Mouse (Mus musculus) CH12.LX (cell line): Measurements from ENCODE around the gene Atp11b. TPM values are rescaled to one million over a fixed set of nuclear protein-coding genes. Genes with fewer than 3 reads are reported as not detected.

Source experiments
- DNase-seq: peaks from one replicate; pipeline ENCODE4 v3.0.0-alpha.2; 2013; ENCODE audit errors: extremely low read depth
- H3K27ac ChIP-seq: 2 replicates; pipeline ENCODE4 v1.5.1; 2012; ENCODE audit warnings: low read depth, mild to moderate bottlenecking, control low read depth, moderate library complexity; ENCODE audit not compliant: insufficient read depth
- H3K27me3 ChIP-seq: replicated peaks from 2 replicates; pipeline ENCODE3; 2012; ENCODE audit warnings: inconsistent platforms
- H3K36me3 ChIP-seq, 2 experiments: replicated peaks in 1 of 2; 2 replicates each; pipeline versions ENCODE3 to v1.6.1; 2012; ENCODE audit warnings: inconsistent platforms in 1 of 2, low read length in 1 of 2, mild to moderate bottlenecking in 1 of 2, mixed read lengths in 1 of 2, moderate library complexity in 1 of 2; ENCODE audit not compliant: control insufficient read depth in 1 of 2, insufficient read depth in 1 of 2
- H3K4me1 ChIP-seq, 2 experiments: 2 replicates each; pipeline ENCODE4 v1.6.1; 2012; ENCODE audit warnings: inconsistent platforms in 1 of 2, moderate library complexity in 1 of 2; ENCODE audit not compliant: insufficient read depth in 2 of 2, control insufficient read depth in 1 of 2
- H3K4me2 ChIP-seq: 2 replicates; pipeline ENCODE4 v1.6.1; 2012; ENCODE audit warnings: low read depth, mild to moderate bottlenecking, control low read depth; ENCODE audit not compliant: poor library complexity, insufficient read depth, severe bottlenecking
- H3K4me3 ChIP-seq, 3 experiments: fragments of 150-350 bp in 1 of 3; sonication (generic) in 1 of 3; replicated peaks in 1 of 3; 2 replicates each; pipeline versions ENCODE3 to v1.5.1; 2011 to 2012; ENCODE audit warnings: low read depth in 2 of 3, low read length in 2 of 3, mild to moderate bottlenecking in 2 of 3, moderate library complexity in 2 of 3, control low read depth in 1 of 3, improper control_type of control experiment in 1 of 3, inconsistent platforms in 1 of 3, mixed read lengths in 1 of 3; ENCODE audit not compliant: poor library complexity in 1 of 3
- H3K79me2 ChIP-seq: replicated peaks from 2 replicates; pipeline ENCODE4 v1.6.1; 2012; ENCODE audit warnings: mild to moderate bottlenecking, moderate library complexity; ENCODE audit not compliant: control insufficient read depth, poor library complexity, insufficient read depth, severe bottlenecking; ENCODE audit errors: extremely low read depth
- H3K9ac ChIP-seq: 2 replicates; pipeline ENCODE4 v1.6.1; 2012; ENCODE audit warnings: low read depth, mild to moderate bottlenecking, control low read depth, moderate library complexity; ENCODE audit not compliant: insufficient read depth
- H3K9me3 ChIP-seq: replicated peaks from 2 replicates; pipeline ENCODE3; 2012; ENCODE audit warnings: low read length, inconsistent platforms, mixed read lengths
- CHD1 ChIP-seq: IDR thresholded peaks from 2 replicates; pipeline ENCODE4 v1.6.1; 2012; ENCODE audit warnings: low read depth, low read length, improper control_type of control experiment, inconsistent platforms
- CHD2 ChIP-seq: IDR thresholded peaks from 2 replicates; pipeline ENCODE4 v1.6.1; 2011; ENCODE audit warnings: low read length, improper control_type of control experiment
- CTCF ChIP-seq, 2 experiments: IDR thresholded peaks in 1 of 2; conservative IDR thresholded peaks in 1 of 2; 2 replicates each; pipeline ENCODE4 v1.5.1; 2011 to 2012; ENCODE audit warnings: low read depth in 2 of 2, low read length in 2 of 2, improper control_type of control experiment in 1 of 2, inconsistent platforms in 1 of 2, mild to moderate bottlenecking in 1 of 2, moderate library complexity in 1 of 2
- E2F4 ChIP-seq: IDR thresholded peaks from 2 replicates; pipeline ENCODE4 v1.6.1; 2011; ENCODE audit warnings: low read depth, low read length, improper control_type of control experiment; ENCODE audit not compliant: insufficient replicate concordance
- ELF1 ChIP-seq: IDR thresholded peaks from 2 replicates; pipeline ENCODE4 v1.6.1; 2014; ENCODE audit warnings: low read depth, mild to moderate bottlenecking, inconsistent platforms, low read length, improper control_type of control experiment
- EP300 ChIP-seq: IDR thresholded peaks from 2 replicates; pipeline ENCODE4 v1.6.1; 2011; ENCODE audit warnings: low read length, improper control_type of control experiment
- ETS1 ChIP-seq: conservative IDR thresholded peaks from 2 replicates; pipeline ENCODE4 v1.6.1; 2012; ENCODE audit warnings: low read depth, mild to moderate bottlenecking, inconsistent platforms, low read length, improper control_type of control experiment, moderate library complexity
- GABPA ChIP-seq: IDR thresholded peaks from 2 replicates; pipeline ENCODE4 v1.6.1; 2012; ENCODE audit warnings: low read depth, low read length, improper control_type of control experiment, inconsistent platforms; ENCODE audit not compliant: insufficient replicate concordance
- HCFC1 ChIP-seq: IDR thresholded peaks from 2 replicates; pipeline ENCODE4 v1.6.1; 2012; ENCODE audit warnings: low read depth, mild to moderate bottlenecking, inconsistent platforms, low read length, improper control_type of control experiment
- IRF4 ChIP-seq: IDR thresholded peaks from 2 replicates; pipeline ENCODE4 v1.6.1; 2014; ENCODE audit warnings: low read depth, mild to moderate bottlenecking, inconsistent platforms, low read length, improper control_type of control experiment
- JUN ChIP-seq: IDR thresholded peaks from 2 replicates; pipeline ENCODE4 v1.6.1; 2011; ENCODE audit warnings: low read depth, mild to moderate bottlenecking, low read length, improper control_type of control experiment, moderate library complexity; ENCODE audit not compliant: insufficient read depth
- JUND ChIP-seq: conservative IDR thresholded peaks from 2 replicates; pipeline ENCODE4 v1.6.1; 2011; ENCODE audit warnings: low read depth, low read length, improper control_type of control experiment
- KAT2A ChIP-seq: IDR thresholded peaks from 2 replicates; pipeline ENCODE4 v1.6.1; 2012; ENCODE audit warnings: low read length, improper control_type of control experiment, inconsistent platforms; ENCODE audit not compliant: insufficient replicate concordance
- MAFK ChIP-seq: IDR thresholded peaks from 2 replicates; pipeline ENCODE4 v1.6.1; 2011; ENCODE audit warnings: low read length, improper control_type of control experiment; ENCODE audit not compliant: insufficient replicate concordance
- MAX ChIP-seq: IDR thresholded peaks from 2 replicates; pipeline ENCODE4 v1.6.1; 2011; ENCODE audit warnings: low read length, improper control_type of control experiment
- MAZ ChIP-seq: IDR thresholded peaks from 2 replicates; pipeline ENCODE4 v1.6.1; 2012; ENCODE audit warnings: low read depth, mild to moderate bottlenecking, inconsistent platforms, low read length, improper control_type of control experiment, moderate library complexity
- MEF2A ChIP-seq: IDR thresholded peaks from 2 replicates; pipeline ENCODE4 v1.6.1; 2014; ENCODE audit warnings: low read depth, mild to moderate bottlenecking, inconsistent platforms, low read length, improper control_type of control experiment, borderline replicate concordance
- MXI1 ChIP-seq: IDR thresholded peaks from 2 replicates; pipeline ENCODE4 v1.6.1; 2011; ENCODE audit warnings: mild to moderate bottlenecking, low read depth, low read length, improper control_type of control experiment
- MYC ChIP-seq: IDR thresholded peaks from 2 replicates; pipeline ENCODE4 v1.6.1; 2011; ENCODE audit warnings: low read depth, mild to moderate bottlenecking, improper control_type of control experiment, low read length
- NELFE ChIP-seq: IDR thresholded peaks from 2 replicates; pipeline ENCODE4 v1.6.1; 2011; ENCODE audit warnings: low read depth, low read length, improper control_type of control experiment
- NRF1 ChIP-seq: IDR thresholded peaks from 2 replicates; pipeline ENCODE4 v1.6.1; 2014; ENCODE audit warnings: low read depth, mild to moderate bottlenecking, inconsistent platforms, low read length, improper control_type of control experiment, moderate library complexity
- PAX5 ChIP-seq: IDR thresholded peaks from 2 replicates; pipeline ENCODE4 v1.6.1; 2012; ENCODE audit warnings: low read length, inconsistent platforms, mixed read lengths
- POLR2A ChIP-seq: IDR thresholded peaks from 2 replicates; pipeline ENCODE4 v1.6.1; 2011; ENCODE audit warnings: low read depth, mild to moderate bottlenecking, improper control_type of control experiment, low read length
- POLR2AphosphoS2 ChIP-seq: IDR thresholded peaks from 2 replicates; pipeline ENCODE4 v1.6.1; 2011; ENCODE audit warnings: low read depth, low read length, improper control_type of control experiment
- RAD21 ChIP-seq: IDR thresholded peaks from 2 replicates; pipeline ENCODE4 v1.6.1; 2011; ENCODE audit warnings: low read depth, mild to moderate bottlenecking, low read length, improper control_type of control experiment, moderate library complexity
- RCOR1 ChIP-seq: conservative IDR thresholded peaks from 2 replicates; pipeline ENCODE4 v1.6.1; 2012; ENCODE audit warnings: low read depth, mild to moderate bottlenecking, inconsistent platforms, low read length, improper control_type of control experiment
- SIN3A ChIP-seq: IDR thresholded peaks from 2 replicates; pipeline ENCODE4 v1.6.1; 2012; ENCODE audit warnings: low read length, improper control_type of control experiment, inconsistent platforms
- SMC3 ChIP-seq: IDR thresholded peaks from 2 replicates; pipeline ENCODE4 v1.6.1; 2011; ENCODE audit warnings: low read depth, low read length, improper control_type of control experiment
- TBP ChIP-seq: conservative IDR thresholded peaks from 2 replicates; pipeline ENCODE4 v1.6.1; 2011; ENCODE audit warnings: low read depth, low read length, improper control_type of control experiment
- TCF12 ChIP-seq: IDR thresholded peaks from 2 replicates; pipeline ENCODE4 v1.6.1; 2014; ENCODE audit warnings: low read depth, mild to moderate bottlenecking, inconsistent platforms, low read length, improper control_type of control experiment
- UBTF ChIP-seq: IDR thresholded peaks from 2 replicates; pipeline ENCODE4 v1.6.1; 2012; ENCODE audit warnings: low read depth, mild to moderate bottlenecking, inconsistent platforms, low read length, improper control_type of control experiment, moderate library complexity
- USF1 ChIP-seq: IDR thresholded peaks from 2 replicates; pipeline ENCODE4 v1.6.1; 2014; ENCODE audit warnings: low read depth, mild to moderate bottlenecking, inconsistent platforms, low read length, improper control_type of control experiment
- USF2 ChIP-seq: conservative IDR thresholded peaks from 2 replicates; pipeline ENCODE4 v1.6.1; 2011; ENCODE audit warnings: low read depth, low read length, improper control_type of control experiment
- ZKSCAN1 ChIP-seq: IDR thresholded peaks from 2 replicates; pipeline ENCODE4 v1.6.1; 2012; ENCODE audit warnings: low read depth, inconsistent platforms, low read length, improper control_type of control experiment, borderline replicate concordance
- ZMIZ1 ChIP-seq: IDR thresholded peaks from 2 replicates; pipeline ENCODE4 v1.6.1; 2012; ENCODE audit warnings: low read depth, mild to moderate bottlenecking, inconsistent platforms, low read length, improper control_type of control experiment
- ZNF384 ChIP-seq: IDR thresholded peaks from 2 replicates; pipeline ENCODE4 v1.6.1; 2012; ENCODE audit warnings: low read depth, low read length, improper control_type of control experiment, inconsistent platforms
- dilution Hi-C: fragments of 300-500 bp; cut with MboI; formaldehyde crosslinking; loops from 2 replicates; pipeline ENCODE4 v1.14.3; 2020; ENCODE audit warnings: low sequenced_read_pairs; ENCODE audit not compliant: extremely low pct_unique_long_range_greater_than_20kb, extremely low pct_ligation_motif_present
- in situ Hi-C: fragments of 300-500 bp; cut with MboI; formaldehyde crosslinking; loops from 3 replicates; pipeline ENCODE4 v1.14.3; 2019; ENCODE audit warnings: low sequenced_read_pairs, low pct_ligation_motif_present, low pct_unique_long_range_greater_than_20kb, mixed read lengths
- polyA plus RNA-seq: library from polyadenylated mRNA; unstranded; fragments of >175 nt; gene quantifications from 2 replicates; pipeline ENCODE4 v1.2.1, GENCODE M21; 2012; ENCODE audit warnings: low read depth; ENCODE audit not compliant: insufficient read length
- total RNA-seq, 2 experiments: library from RNA; depleted of rRNA; stranded (reverse); fragments of 300-350 nt in 1 of 2; fragments of >200 nt in 1 of 2; gene quantifications; 2 replicates each; pipeline ENCODE4 v1.2.3; 2012 to 2014

The Atp11b gene
- 19.1 and 24.5 TPM in 2 replicates for total RNA-seq (2012; rRNA removed)
- total RNA-seq (2014; rRNA removed): 40.1 and 48.4 TPM in 2 replicates
- 42.4 and 45.9 TPM in 2 replicates for polyA plus RNA-seq

- H3K79me2 ChIP-seq: peaks cover 22% of the 10 kb centered on the region
- H3K9me3 ChIP-seq: no peaks in the 10 kb centered on the region
- in situ Hi-C loops: no loop called here
- H3K27ac ChIP-seq: peak within 1 kb of the TSS; percentile 80
- peaks cover 2 to 9% of the 10 kb centered on the region in 2 experiments for H3K36me3 ChIP-seq
- DNase-seq: peak; percentile 87
- dilution Hi-C loops: no loop called here
- peak within 1 kb of the TSS; percentile 78 for H3K4me2 ChIP-seq
- no peaks in the 10 kb centered on the region for H3K27me3 ChIP-seq
- peaks cover 0 to 54% of the 10 kb centered on the region in 2 experiments; a peak in 3 of 4 replicates for H3K4me1 ChIP-seq
- peak within 1 kb of the TSS; percentile 86 for H3K9ac ChIP-seq
- H3K4me3 ChIP-seq: peak within 1 kb of the TSS; percentile 81 to 90 (median 85)
- TF ChIP-seq USF2 (no peak), MXI1 (peak; percentile 88), CHD2 (peak; percentile 62; the same call in 1 of the 2 replicates), ZMIZ1 (peak; percentile 40; the same call in 1 of the 2 replicates), TBP (no peak), EP300 (no peak; the same call in 1 of the 2 replicates), ETS1 (peak; percentile 80), UBTF (peak; percentile 97), SIN3A (peak; percentile 95), JUND (no peak), JUN (no peak), USF1 (no peak), MAZ (peak; percentile 88), ZKSCAN1 (no peak), RCOR1 (peak; percentile 39; the same call in 1 of the 2 replicates), HCFC1 (peak; percentile 68), E2F4 (0 out of 2 replicates have a peak, but pooled peaks have one; percentile 49), IRF4 (peak; percentile 65; the same call in 1 of the 2 replicates), SMC3 (peak; percentile 18; the same call in 1 of the 2 replicates), GABPA (no peak), RAD21 (no peak; the same call in 1 of the 2 replicates), MAFK (0 out of 2 replicates have a peak, but pooled peaks have one; percentile 7), ELF1 (peak; percentile 92), MYC (no peak), KAT2A (0 out of 2 replicates have a peak, but pooled peaks have one; percentile 51), NRF1 (no peak; the same call in 1 of the 2 replicates), MEF2A (0 out of 2 replicates have a peak, but pooled peaks have one; percentile 36), MAX (0 out of 2 replicates have a peak, but pooled peaks have one; percentile 36), NELFE (peak; percentile 79), ZNF384 (peak; percentile 49; the same call in 1 of the 2 replicates), CTCF (conservative IDR thresholded peaks at IDR 0.05 in 1 of 2, IDR thresholded peaks at IDR 0.05 in 1 of 2; ENCODE audit: low read depth in 2 of 2, low read length in 2 of 2) (peak in 1 of 2 experiments; percentile 13; a peak in 1 of 4 replicates), PAX5 (no peak), CHD1 (no peak), POLR2A (peak; percentile 90), TCF12 (peak; percentile 77; the same call in 1 of the 2 replicates), POLR2AphosphoS2 (peak; percentile 59; the same call in 1 of the 2 replicates)
Measured at GRCm38 (mm10) chr3:35753825-35754767, at the start of gene Atp11b. Gene Atp11b (plus strand): TSS chr3:35754106.
